Mouse (Mus musculus) right cerebral cortex, postnatal 25 days (tissue): ENCODE data around the gene Abcg4.
A peak's percentile ranks its signal among the peaks of the same experiment; 100 is the strongest.
"Not testable (repeated sequence)": the region's sequence is repeated elsewhere in the genome, so short reads cannot be mapped to it uniquely, and the experiment has no call there.

Source experiments
- DNase-seq: peaks from one replicate; pipeline ENCODE4 v3.0.0; 2022

Gene Abcg4

GRCm38 (mm10) chr9:44288076-44288958 lies at the start of gene Abcg4:
Gene Abcg4, minus strand, starts transcription at chr9:44288615.
- peak; percentile 69 for DNase-seq

- DNase-seq, result no peak
These were observed 49.2 kb upstream of the Abcg4 start for GRCm38 (mm10) chr9:44337436-44338169.

- no peak for DNase-seq
These were observed 48.5 kb upstream of the Abcg4 start for GRCm38 (mm10) chr9:44336964-44337363.

GRCm38 (mm10) chr9:44336513-44336912 lies 48.1 kb upstream of the Abcg4 start:
- DNase-seq, result not testable (repeated sequence)

DNA sequence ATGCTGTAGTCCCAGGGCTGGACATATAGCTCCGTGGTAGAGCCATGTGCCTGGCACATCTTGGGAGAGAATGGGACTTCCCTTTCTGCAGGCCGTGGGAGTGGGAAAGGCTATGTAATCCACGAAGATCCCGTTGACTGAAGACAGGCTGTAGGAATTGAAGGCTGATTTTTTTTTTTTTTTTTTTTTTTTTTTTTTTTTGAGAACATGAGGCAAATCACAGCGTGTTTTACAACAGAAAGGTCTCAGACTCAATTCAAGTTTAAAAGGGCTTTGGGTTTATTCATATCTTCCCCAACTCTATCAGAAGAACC lies 47.6 kb upstream of the Abcg4 start:
- DNase-seq, result no peak

- DNase-seq, result peak; percentile 33
These were observed 47.1 kb upstream of the Abcg4 start for GRCm38 (mm10) chr9:44335331-44336092.

- peak; percentile 97 for DNase-seq
These were observed 46.2 kb upstream of the Abcg4 start, which contains the start of gene H2afx for GRCm38 (mm10) chr9:44334396-44335330. Gene H2afx, plus strand, starts transcription at chr9:44334694.

- no peak for DNase-seq
These were observed 44.7 kb upstream of the Abcg4 start for GRCm38 (mm10) chr9:44332918-44333638.

GRCm38 (mm10) chr9:44330736-44331135 lies 42.3 kb upstream of the Abcg4 start:
- DNase-seq, result no peak

GRCm38 (mm10) chr9:44327926-44328325 lies 39.5 kb upstream of the Abcg4 start:
- DNase-seq, result no peak

DNA sequence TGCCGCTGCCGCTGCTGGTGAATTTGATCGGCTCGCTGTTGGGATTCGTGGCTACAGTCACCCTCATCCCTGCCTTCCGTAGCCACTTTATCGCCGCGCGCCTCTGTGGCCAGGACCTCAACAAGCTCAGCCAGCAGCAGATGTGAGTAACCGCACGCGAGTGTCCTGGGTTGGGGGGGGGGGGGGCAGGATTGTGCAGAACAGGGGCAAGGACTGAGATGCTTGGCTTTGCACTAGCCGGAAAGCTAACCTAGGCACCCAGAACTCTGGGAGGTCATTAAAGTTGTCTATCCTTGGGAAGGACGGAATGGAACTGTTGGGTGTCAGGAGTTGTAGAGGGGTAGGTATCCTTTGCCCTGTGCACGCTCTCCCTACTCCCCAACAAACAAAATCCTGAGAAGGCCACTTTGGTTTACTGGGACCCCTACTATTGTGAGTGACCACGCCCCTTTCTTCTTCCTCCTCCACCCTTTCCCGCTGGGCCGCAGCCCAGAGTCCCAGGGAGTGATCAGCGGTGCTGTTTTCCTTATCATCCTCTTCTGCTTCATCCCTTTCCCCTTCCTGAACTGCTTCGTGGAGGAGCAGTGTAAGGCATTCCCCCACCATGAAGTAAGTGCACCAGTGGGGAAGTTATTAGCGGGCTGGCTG lies 38.8 kb upstream of the Abcg4 start:
- no peak for DNase-seq

- DNase-seq, result peak; percentile 83
These were observed 38.1 kb upstream of the Abcg4 start for GRCm38 (mm10) chr9:44326371-44327063.

- DNase-seq, result no peak
These were observed 37.5 kb upstream of the Abcg4 start, which contains the start of gene Dpagt1 for GRCm38 (mm10) chr9:44325768-44326370. Gene Dpagt1, plus strand, starts transcription at chr9:44326019.

- DNase-seq, result not testable (repeated sequence)
These were observed 36.8 kb upstream of the Abcg4 start for GRCm38 (mm10) chr9:44325032-44325767.

DNA sequence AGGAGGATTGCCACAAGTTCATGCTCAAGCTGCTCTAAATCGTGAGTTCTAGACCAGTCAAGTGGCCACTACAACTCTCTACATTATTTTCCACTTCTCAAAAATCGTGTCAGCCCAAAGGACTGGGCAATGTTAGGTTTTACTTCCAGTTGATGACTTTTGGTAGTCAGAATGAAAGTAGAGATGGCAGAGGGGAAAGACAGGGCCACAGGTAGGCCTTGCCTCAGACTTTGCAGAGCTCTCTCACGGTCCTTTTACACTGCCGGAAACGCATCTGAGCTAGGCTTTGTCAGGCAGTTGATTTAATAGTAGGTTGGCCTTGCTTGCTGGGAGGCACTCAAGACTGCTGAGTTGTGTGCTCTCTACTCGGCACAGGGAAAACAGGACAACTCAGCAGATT lies 35.7 kb upstream of the Abcg4 start:
- no peak for DNase-seq

DNA sequence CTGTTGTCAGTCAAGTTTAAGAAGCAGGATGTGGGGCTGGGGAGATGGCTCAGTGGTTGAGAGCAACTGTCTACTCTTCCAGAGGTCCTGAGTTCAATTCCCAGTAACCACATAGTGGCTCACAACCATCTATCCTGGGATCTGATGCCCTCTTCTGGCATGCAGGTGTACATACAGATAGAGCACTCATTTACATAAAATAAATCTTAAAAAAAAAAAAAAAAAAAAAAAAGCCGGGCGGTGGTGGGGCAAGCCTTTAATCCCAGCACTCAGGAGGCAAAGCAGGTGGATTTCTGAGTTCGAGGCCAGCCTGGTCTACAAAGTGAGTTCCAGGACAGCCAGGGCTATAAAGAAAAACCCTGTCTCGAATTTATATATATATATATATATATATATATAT lies 35.2 kb upstream of the Abcg4 start:
- not testable (repeated sequence) for DNase-seq

- DNase-seq, result peak; percentile 44
These were observed 32.4 kb upstream of the Abcg4 start for GRCm38 (mm10) chr9:44320799-44321133.

DNA sequence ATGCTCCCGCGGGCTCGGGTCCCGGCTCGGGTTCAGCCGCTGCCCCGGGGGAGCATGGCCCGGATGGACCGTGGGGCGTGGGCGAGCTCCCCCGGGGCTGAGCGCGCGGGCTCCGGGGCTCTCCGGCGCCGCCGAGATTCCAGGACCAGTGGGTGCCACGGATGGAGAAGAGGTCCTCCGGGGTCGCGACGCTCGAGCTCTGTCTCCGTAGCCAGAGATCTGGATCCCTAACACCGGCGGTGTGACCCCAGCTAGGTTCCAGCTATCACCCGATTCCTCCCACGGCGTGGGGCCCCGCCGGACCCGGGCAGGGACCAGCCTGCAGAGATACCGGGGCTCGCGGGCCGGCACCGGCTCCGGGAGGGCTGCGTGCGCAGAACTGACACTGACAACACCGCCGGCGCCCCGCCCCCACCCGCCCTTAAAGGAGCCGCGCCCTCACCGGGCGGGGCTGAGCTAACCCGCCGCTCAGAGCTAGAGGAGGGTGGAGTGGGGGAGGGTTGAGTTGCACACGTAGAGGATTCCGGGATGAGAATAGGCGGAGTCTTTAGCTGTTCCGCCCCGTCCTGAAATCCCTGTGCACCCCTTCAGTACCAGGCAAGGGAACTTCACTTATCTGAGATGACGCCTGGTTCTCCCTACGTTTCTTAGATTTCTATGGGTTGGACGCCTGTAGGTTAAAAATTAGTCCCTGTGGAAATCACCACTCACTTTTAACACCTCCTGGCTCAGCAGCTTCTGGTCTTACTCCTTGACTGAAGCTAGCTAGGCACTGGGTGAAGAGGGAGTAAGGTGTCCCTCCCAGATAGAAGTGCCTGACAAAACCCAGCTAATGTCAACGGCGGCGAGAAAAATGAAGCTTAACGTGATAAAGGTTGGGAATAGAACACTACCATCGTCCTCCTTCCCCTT lies 31.7 kb upstream of the Abcg4 start, which contains the start of gene C2cd2l:
TSS of gene C2cd2l (minus strand) at position 399 of the 912 bp plus-strand sequence.
- peak; percentile 90 for DNase-seq
